Mouse (Mus musculus) thymus, postnatal 10 days (tissue): ENCODE results near the gene Zfp362.
A peak's percentile ranks its signal among the peaks of the same experiment; 100 is the strongest.

Experiments used
- DNase-seq, 2 experiments: peaks; one replicate each; pipeline ENCODE4 v3.0.0; 2021; ENCODE audit warnings: low spot score in 2 of 2

Zfp362 gene

GRCm38 (mm10) chr4:128760029-128760428 is 45.8 kb downstream of the Zfp362 start:
- DNase-seq: no peak

GRCm38 (mm10) chr4:128759214-128759613 is 46.6 kb downstream of the Zfp362 start:
- DNase-seq: no peak

DNA sequence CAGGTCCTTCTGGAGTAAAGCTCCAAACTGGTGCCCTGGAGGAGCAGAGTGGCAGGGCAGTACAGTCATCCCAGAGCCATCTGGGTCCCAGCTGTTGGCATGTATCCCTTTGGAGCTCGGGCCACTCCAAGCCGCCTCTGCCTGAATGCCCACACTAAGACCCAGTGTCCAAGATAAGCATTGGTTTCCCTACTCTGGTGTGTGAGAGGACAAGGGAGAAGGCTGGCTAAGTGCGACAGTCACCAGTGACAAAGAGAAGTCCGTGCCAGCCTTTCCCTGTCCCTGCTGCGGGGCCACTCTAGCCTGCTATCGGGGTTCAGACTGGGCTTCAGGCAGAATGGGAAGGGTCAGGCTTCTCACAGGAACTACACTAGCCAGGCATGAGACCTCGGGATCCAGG is 49.9 kb downstream of the Zfp362 start:
- no peak for DNase-seq

DNA sequence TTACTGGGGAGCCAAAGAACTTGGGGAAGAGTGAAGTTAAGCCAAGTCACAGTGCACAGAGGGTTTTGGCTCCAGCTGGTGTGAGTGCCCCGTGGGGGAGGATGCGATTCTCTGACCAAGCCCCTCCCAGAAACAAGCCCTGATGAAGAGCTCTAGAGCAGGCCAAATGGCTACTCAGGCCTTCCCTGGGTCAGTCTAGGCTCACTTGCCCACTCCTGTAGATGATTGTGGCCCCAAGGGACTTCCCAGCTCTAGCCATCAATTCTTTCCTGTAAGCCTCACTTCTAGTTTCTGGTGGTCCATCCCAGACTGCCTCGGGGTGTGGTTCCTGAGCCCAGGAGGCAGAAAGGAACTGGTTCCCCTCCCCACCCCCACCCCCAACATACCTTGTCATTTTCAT is 50.8 kb downstream of the Zfp362 start, which contains the start of gene A3galt2:
Gene A3galt2, plus strand, starts transcription at position 301 of the 400 bp plus-strand sequence.
- DNase-seq: no peak

- DNase-seq: no peak
These were observed 52.3 kb downstream of the Zfp362 start for GRCm38 (mm10) chr4:128753571-128753970.

DNA sequence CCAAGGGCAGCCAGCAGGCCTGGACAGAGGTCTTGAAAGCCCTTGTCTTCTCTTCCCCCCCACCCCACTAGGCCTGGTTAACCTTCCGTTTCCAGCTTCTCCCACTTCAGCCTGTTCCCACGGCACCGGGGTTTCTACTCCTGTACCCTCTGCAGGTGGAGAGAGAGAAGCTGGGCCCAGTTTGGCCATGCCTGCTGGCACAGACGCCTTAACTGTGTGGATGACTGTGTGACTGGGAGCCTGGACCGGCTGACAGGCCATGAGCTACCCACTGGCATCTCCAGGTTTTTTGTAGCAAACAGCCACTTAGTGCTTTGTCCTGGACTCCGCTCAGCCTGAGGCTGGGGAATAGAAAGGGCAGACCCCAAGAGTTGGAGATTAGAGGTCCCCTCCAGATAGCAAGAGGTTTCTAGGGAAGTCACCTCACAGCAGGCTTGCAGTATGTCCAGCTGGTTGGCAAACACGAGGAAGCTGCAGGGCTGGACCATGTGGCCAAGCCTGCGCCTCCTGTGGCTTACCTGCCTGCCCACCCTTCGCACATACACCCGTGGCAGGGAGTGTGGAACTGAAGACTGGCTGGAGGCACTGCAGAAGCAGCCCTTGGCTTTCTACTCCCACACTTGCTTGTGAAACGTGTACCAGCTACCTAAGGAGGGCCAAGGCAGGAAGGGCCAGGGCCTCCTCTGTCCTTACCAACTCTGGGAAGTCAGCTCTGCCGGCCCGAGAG is 53.7 kb downstream of the Zfp362 start:
- DNase-seq: no peak

DNA sequence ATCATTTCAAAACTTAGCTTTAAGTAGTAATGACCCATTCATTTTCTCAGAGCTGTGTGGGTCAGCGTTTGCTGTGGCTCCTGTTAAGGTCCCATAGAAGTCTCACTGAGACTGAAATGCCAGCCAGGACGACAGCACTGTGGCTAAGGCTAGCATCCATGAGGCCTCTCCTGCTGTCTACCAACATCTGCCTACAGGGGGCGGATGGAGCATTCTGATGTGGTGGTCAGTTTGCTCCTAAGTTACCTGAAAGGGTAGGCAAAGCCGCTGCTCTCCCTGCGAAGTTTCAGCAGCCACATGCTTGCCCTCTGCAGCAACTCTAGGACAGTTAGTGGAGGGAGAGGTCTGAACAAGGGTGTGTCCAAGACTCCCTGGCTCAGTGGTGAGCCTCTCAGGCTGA is 54.8 kb downstream of the Zfp362 start:
- DNase-seq: no peak

GRCm38 (mm10) chr4:128748309-128748708 is 57.5 kb downstream of the Zfp362 start:
- DNase-seq: no peak

GRCm38 (mm10) chr4:128747614-128748270 is 58.1 kb downstream of the Zfp362 start:
- no peak for DNase-seq

GRCm38 (mm10) chr4:128745160-128745559 is 60.7 kb downstream of the Zfp362 start:
- no peak for DNase-seq

DNA sequence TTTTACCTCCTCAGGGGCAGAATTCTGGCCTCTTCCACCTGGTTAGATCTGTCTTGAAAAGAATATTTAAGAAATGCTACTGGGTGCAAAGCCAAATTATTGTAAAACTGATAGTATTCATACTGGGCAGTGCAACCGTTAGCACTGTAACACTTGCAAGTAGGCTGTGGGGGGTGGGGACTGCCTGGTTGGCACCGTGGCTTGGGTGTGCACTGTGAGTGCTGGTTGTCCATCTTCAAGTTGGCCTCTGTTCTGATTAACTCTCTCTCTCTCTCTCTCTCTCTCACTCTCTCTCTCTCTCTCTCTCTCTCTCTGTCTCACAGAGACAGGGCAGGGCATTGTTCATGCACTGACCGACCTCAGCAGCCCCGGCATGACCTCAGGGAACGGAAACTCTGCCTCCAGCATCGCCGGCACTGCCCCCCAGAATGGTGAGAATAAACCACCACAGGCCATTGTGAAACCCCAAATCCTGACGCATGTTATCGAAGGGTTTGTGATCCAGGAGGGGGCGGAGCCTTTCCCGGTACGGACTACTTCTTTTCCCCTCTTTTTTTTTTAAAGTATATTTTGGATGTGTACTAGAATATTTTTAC is 62.7 kb downstream of the Zfp362 start:
- DNase-seq: no peak

- DNase-seq: no peak
These were observed 63.4 kb downstream of the Zfp362 start for GRCm38 (mm10) chr4:128742379-128742970.

DNA sequence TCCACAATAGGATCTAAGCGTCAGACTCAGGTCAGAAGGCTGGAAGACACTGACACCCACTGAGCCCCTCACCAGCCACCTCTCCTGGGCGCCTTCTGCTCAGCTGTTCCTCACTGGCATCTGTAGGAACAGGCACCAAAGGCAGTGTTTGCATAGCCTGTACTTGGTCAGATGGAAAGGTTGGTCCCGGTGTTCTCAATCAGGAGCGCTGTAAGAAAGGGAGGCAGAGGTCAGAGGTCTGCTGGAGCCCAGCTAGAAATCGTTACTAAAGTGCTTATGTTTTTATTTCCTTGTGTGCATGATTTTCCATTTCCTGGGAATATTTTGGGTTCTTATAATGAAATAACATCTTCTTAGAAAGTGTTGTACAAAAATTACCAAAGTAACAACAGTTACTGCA is 63.9 kb downstream of the Zfp362 start:
- DNase-seq: no peak

GRCm38 (mm10) chr4:128740878-128741277 is 65.0 kb downstream of the Zfp362 start:
- DNase-seq: no peak

DNA sequence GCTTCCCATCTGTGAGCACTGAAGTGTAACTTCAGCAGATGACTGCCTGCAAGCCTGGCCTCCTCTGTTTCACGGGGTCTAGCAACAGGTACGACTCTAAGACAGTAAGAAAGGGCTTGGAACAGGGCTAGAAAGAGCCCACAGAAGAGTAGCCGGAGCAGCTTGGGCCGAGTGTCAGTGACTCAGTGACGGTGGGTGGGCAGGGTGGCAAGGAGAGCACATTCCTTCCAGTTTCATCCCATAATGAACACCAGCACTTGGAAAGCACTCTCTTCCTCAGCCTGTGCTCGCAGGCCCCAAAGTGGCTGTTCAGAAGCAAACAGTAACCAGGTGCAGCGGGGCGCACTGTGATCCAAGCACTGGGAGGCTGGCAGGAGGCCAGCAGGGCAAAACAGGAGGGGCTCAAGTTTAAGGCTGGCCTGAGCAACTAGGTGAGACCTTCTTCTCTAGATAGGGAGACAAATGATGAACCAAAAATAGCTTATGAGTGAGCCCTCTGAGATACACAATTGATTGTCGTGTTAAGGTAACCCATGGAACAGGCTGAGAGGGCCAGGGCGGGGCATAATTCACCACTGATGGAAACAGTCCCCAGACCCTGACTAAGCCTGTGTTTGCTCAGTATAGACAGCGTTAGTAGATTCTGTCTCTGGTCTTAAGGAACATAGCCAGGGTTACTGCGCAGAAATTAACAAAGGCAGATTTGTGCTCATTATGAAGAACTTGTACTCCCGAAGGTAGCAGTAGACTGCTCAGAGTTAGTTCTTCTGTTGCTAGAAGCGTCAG is 67.8 kb downstream of the Zfp362 start:
- no peak for DNase-seq

- no peak for DNase-seq
These were observed 68.7 kb downstream of the Zfp362 start for GRCm38 (mm10) chr4:128737137-128737589.

DNA sequence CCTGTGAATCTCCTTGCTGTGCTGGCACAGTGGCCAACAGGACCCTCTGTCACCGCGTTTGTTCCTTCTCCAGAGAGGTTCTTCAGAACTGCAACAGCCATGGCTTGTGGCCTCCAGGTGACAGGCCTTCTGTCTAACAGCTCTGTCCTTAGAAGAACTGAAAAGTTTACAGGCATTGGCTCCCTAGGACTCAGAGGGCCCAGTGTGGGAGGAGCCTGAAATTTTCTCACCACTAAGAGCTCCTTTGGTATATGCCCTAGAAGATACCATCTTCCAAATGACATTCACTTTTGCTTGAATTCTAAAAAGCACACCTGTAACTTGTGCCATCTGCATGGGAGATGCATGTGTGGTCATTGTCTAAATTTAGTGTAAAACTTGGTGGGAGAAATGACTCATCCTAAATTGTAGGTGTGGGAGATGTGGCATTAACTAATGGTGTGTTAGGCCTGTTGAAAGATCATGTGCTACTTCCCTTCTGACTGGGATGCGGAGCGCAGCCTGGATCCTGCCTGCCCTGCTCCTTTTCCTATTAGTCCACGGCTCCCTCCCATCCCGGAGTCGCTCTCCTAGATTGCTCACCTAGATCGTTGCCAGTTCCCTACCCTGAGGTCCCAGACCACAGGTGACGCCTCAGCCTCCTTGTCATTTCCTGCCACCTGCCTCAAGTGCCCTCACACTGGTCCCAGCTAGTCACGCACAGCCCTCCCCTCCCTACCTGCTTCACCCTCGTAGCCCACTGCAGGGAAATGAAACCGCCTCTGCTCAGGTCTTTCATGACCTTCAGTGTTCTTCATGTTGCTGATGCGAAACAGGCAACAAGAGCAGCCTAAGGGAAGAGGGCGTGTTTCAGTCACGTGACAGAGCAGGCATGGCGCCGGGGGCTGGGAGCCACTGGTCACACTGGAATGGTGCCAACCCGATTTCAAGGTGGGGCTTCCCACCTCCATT is 70.8 kb downstream of the Zfp362 start:
- peak; percentile 54 to 63 for DNase-seq

GRCm38 (mm10) chr4:128734217-128734616 is 71.6 kb downstream of the Zfp362 start:
- DNase-seq: no peak

GRCm38 (mm10) chr4:128733496-128733895 is 72.3 kb downstream of the Zfp362 start:
- DNase-seq: no peak

- no peak for DNase-seq
These were observed 73.1 kb downstream of the Zfp362 start for GRCm38 (mm10) chr4:128732794-128733193.

DNA sequence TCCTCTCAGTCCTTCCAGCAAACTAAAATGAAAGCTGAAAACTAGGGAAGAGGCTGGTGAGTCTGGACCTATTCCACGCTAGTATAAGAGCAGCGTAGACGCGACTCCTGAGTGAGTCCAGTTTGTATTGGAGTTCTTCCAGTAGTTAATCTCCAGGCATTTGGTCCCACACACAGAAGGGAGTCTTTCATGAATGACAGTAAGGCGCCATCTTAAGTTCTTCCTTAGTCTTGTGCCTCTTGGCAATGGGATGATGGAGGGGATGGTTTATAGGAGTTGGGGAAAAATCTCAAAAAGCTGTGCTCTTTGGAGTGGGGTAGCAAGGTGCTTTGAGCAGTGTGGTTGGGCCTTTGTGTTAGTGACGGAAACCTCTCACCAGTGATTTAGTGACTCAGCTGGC is 75.6 kb downstream of the Zfp362 start:
- DNase-seq: no peak
